Comparison of ENCODE assay signal across 16 mouse cellular contexts in the genomic region with DNA sequence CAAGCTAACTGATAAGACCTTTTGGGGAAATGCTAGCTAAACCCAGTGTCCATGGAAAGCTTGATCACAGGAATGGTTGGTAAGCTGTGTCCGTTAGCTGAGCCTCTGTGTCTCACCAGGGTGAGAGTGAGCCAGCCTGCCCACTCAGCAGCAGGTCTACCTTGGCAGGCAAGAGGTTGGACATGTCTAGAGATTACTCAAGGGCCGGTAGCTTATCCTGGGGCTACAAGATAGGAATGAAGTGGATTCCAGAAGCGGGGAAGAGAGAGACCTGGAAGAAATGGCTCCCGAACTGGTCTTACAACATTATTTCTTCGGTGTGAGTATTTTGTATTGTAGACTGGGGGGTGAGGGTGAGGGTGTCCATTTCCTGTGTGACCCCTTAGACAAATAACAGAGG. TPM values are rescaled to one million over a fixed set of nuclear protein-coding genes. Genes with fewer than 3 reads are reported as not detected.
DNase-seq lines count a peak whose midpoint lies in the region; ATAC-seq and TF ChIP-seq lines count a peak whose summit lies in the region.
"Had no signal": no experiment of that assay in that cellular context is flagged by ENCODE, and none has a peak within 500 bp of the region (broad histone marks: within the 10 kb centered on the region; RNA-seq: fewer than 3 reads in every experiment).

No protein-coding gene starts in this region.

- H3K9me3 ChIP-seq in heart, embryonic 10.5 days: no peaks in the 10 kb centered on the region
- H3K9me3 ChIP-seq in kidney, postnatal 0 days (replicated peaks; ENCODE audit: low read length): no peaks in the 10 kb centered on the region
- no peaks in the 10 kb centered on the region for H3K9me3 ChIP-seq in ES-E14 (ENCODE audit: control insufficient read depth, insufficient read depth, low read depth, low read length)
- H3K9me3 ChIP-seq in limb, embryonic 11.5 days (ENCODE audit: control insufficient read depth, low read length): no peaks in the 10 kb centered on the region
- H3K9me3 ChIP-seq in intestine, postnatal 0 days (ENCODE audit: control insufficient read depth): no peaks in the 10 kb centered on the region

- no peak overlapping the region for H3K9ac ChIP-seq in kidney, postnatal 0 days (ENCODE audit: low read depth, low read length)
- peak overlapping the region; percentile 49 for H3K9ac ChIP-seq in ES-E14 (ENCODE audit: insufficient read depth, low read depth, low read length, poor library complexity, severe bottlenecking)
- no peak overlapping the region for H3K9ac ChIP-seq in limb, embryonic 11.5 days (ENCODE audit: low read length)
- H3K9ac ChIP-seq in intestine, postnatal 0 days (ENCODE audit: low read depth, low read length): no peak overlapping the region

- DNase-seq in heart, embryonic 10.5 days (ENCODE audit: low spot score): no peak
- DNase-seq in heart, adult 18-20 months: no peak
- DNase-seq in kidney, postnatal 0 days (ENCODE audit: low spot score): no peak
- no peak for DNase-seq in kidney, adult 18-20 months
- DNase-seq in ES-E14 (ENCODE audit: low read depth, low spot score): no peak
- no peak for DNase-seq in limb, embryonic 11.5 days (ENCODE audit: low spot score)
- no peak for DNase-seq in layer of hippocampus, postnatal 14 days (ENCODE audit: low spot score in 2 of 2)
- DNase-seq: B cell, adult 2 months; cerebellum, adult 9-10 months; gastrocnemius, postnatal 10 days; heart, postnatal 14 days; kidney, adult 9 months; spleen, adult 18-20 months had no signal

- H3K27me3 ChIP-seq in heart, embryonic 10.5 days (ENCODE audit: insufficient read depth, poor library complexity, severe bottlenecking): peaks cover 25% of the 10 kb centered on the region
- H3K27me3 ChIP-seq in kidney, postnatal 0 days (ENCODE audit: insufficient read depth, low read length): no peaks in the 10 kb centered on the region
- no peaks in the 10 kb centered on the region for H3K27me3 ChIP-seq in limb, embryonic 11.5 days (ENCODE audit: control insufficient read depth, insufficient read depth, low read length)
- H3K27me3 ChIP-seq in intestine, postnatal 0 days (replicated peaks; ENCODE audit: control insufficient read depth, insufficient read depth, low read length): peaks cover 10% of the 10 kb centered on the region; the same call in 1 of the 2 replicates

- H3K4me3 ChIP-seq in heart, embryonic 10.5 days: peak overlapping the region; percentile 65
- H3K4me3 ChIP-seq in kidney, postnatal 0 days (replicated peaks; ENCODE audit: low read depth, low read length): no peak overlapping the region
- H3K4me3 ChIP-seq in ES-E14 (ENCODE audit: insufficient read depth in 1 of 2, low read depth in 1 of 2, low read length in 2 of 2, poor library complexity in 1 of 2, severe bottlenecking in 1 of 2): peak overlapping the region; percentile 69; a peak in 3 of 4 replicates
- peak overlapping the region; percentile 34; the same call in 1 of the 2 replicates for H3K4me3 ChIP-seq in limb, embryonic 11.5 days (ENCODE audit: low read depth, low read length)
- no peak overlapping the region for H3K4me3 ChIP-seq in intestine, postnatal 0 days (ENCODE audit: low read depth, low read length)

- H3K27ac ChIP-seq in heart, embryonic 10.5 days: no peak overlapping the region
- H3K27ac ChIP-seq in kidney, postnatal 0 days: peak overlapping the region; percentile 2; the same call in 1 of the 2 replicates
- no peak overlapping the region; the same call in 1 of the 2 replicates for H3K27ac ChIP-seq in ES-E14 (ENCODE audit: insufficient read depth, low read depth, low read length, poor library complexity, severe bottlenecking)
- no peak overlapping the region for H3K27ac ChIP-seq in limb, embryonic 11.5 days (replicated peaks; ENCODE audit: low read depth, low read length)
- H3K27ac ChIP-seq in intestine, postnatal 0 days (ENCODE audit: low read depth, low read length): no peak overlapping the region
- H3K27ac ChIP-seq: macrophage had no signal

- no peak overlapping the region for H3K4me2 ChIP-seq in kidney, postnatal 0 days (ENCODE audit: low read length)
- peak overlapping the region; percentile 73; the same call in 1 of the 2 replicates for H3K4me2 ChIP-seq in limb, embryonic 11.5 days (ENCODE audit: low read depth, severe bottlenecking)
- H3K4me2 ChIP-seq in intestine, postnatal 0 days (replicated peaks; ENCODE audit: low read depth): no peak overlapping the region

- no peak for TF ChIP-seq CTCF in kidney, postnatal 0 days (IDR thresholded peaks at IDR 0.05; ENCODE audit: low read depth)
- no peak for TF ChIP-seq CTCF in intestine, postnatal 0 days (IDR thresholded peaks at IDR 0.05; ENCODE audit: low read depth)

- no peak for ATAC-seq in kidney, postnatal 0 days (replicated peaks; ENCODE audit: low FRiP score, low read depth)
- ATAC-seq in limb, embryonic 11.5 days (ENCODE audit: insufficient number of reproducible peaks, low FRiP score, low TSS enrichment, low read depth): no peak
- ATAC-seq in intestine, postnatal 0 days: no peak

- no peaks in the 10 kb centered on the region for H3K36me3 ChIP-seq in heart, embryonic 10.5 days
- no peaks in the 10 kb centered on the region for H3K36me3 ChIP-seq in kidney, postnatal 0 days (ENCODE audit: insufficient read depth, low read length)
- H3K36me3 ChIP-seq in ES-E14 (ENCODE audit: control insufficient read depth, insufficient read depth, low read length, poor library complexity, severe bottlenecking): no peaks in the 10 kb centered on the region
- no peaks in the 10 kb centered on the region for H3K36me3 ChIP-seq in limb, embryonic 11.5 days (ENCODE audit: control insufficient read depth, insufficient read depth, low read length)
- no peaks in the 10 kb centered on the region for H3K36me3 ChIP-seq in intestine, postnatal 0 days (ENCODE audit: control insufficient read depth, insufficient read depth)

- peaks cover 39% of the 10 kb centered on the region for H3K4me1 ChIP-seq in heart, embryonic 10.5 days
- H3K4me1 ChIP-seq in kidney, postnatal 0 days (replicated peaks; ENCODE audit: insufficient read depth, low read length): peaks cover 13% of the 10 kb centered on the region
- peaks cover 11 to 47% of the 10 kb centered on the region in 2 experiments; a peak in 3 of 4 replicates for H3K4me1 ChIP-seq in ES-E14 (ENCODE audit: control insufficient read depth in 2 of 2, insufficient read depth in 2 of 2, low read length in 2 of 2, poor library complexity in 1 of 2)
- peaks cover 15% of the 10 kb centered on the region for H3K4me1 ChIP-seq in limb, embryonic 11.5 days (ENCODE audit: control insufficient read depth, insufficient read depth, low read length)
- H3K4me1 ChIP-seq in intestine, postnatal 0 days (replicated peaks; ENCODE audit: control insufficient read depth, insufficient read depth, low read length): no peaks in the 10 kb centered on the region

- in situ Hi-C loops in ES-E14 (cut with MboI; ENCODE audit: low sequenced_read_pairs in 2 of 2, unreplicated experiment in 2 of 2): no loop called here

- WGBS in heart, embryonic 10.5 days: 37% methylated on average over 5 of the region's 5 CpGs
- WGBS in kidney, postnatal 0 days: 33% methylated on average over 5 of the region's 5 CpGs
- 58% methylated on average over 5 of the region's 5 CpGs for WGBS in limb, embryonic 11.5 days
- WGBS in intestine, postnatal 0 days: 62% methylated on average over 5 of the region's 5 CpGs

TF ChIP-seq in ES-E14, 5 proteins besides CTCF, POLR2A, EP300 and RAD21:
- TF ChIP-seq MAFK (IDR thresholded peaks at IDR 0.05; ENCODE audit: insufficient read depth, low read depth, low read length) (no peak), ZNF384 (IDR thresholded peaks at IDR 0.05; ENCODE audit: low read depth, low read length) (no peak), ZC3H11A (IDR thresholded peaks at IDR 0.05; ENCODE audit: borderline replicate concordance, low read depth, low read length) (no peak), HCFC1 (IDR thresholded peaks at IDR 0.05; ENCODE audit: borderline replicate concordance, insufficient read depth, low read length) (no peak), CHD2 (IDR thresholded peaks at IDR 0.05; ENCODE audit: low read depth, low read length) (no peak)

RNA-seq across cellular contexts. Expression of gene Pdpn, which starts 1.7 kb away (rescaled TPM):
- 22.8 and 29.8 TPM in 2 replicates for polyA plus RNA-seq in heart, embryonic 10.5 days (2016; fragmentation: Nextera tagmentation; extraction: Ambion mirVana)
- 1 to 10 TPM; 4.5 to 7.9 TPM for total RNA-seq in heart, adult 18-20 months (2021)
- 49.4 and 49.9 TPM in 2 replicates for polyA plus RNA-seq in kidney, postnatal 0 days (2015; fragmentation: Nextera tagmentation; extraction: Ambion mirVana)
- 21.7 and 27.4 TPM in 2 replicates for total RNA-seq in ES-E14 (2012; rRNA removed)
- 29.6 and 32.0 TPM in 2 replicates for polyA plus RNA-seq in limb, embryonic 11.5 days (2014; fragmentation: Nextera tagmentation; extraction: Ambion mirVana)
- 18.1 and 18.5 TPM in 2 replicates for polyA plus RNA-seq in intestine, postnatal 0 days (2015; fragmentation: Nextera tagmentation; extraction: Ambion mirVana)
- total RNA-seq in layer of hippocampus, postnatal 14 days (2021): 10 to 100 TPM; 14.2 to 19.7 TPM
- total RNA-seq: liver, adult 2 months had no signal

RNA-seq across cellular contexts. Expression of gene Lrrc38, which starts 48.5 kb away (rescaled TPM):
- polyA plus RNA-seq in heart, embryonic 10.5 days (2016; fragmentation: Nextera tagmentation; extraction: Ambion mirVana): 0.14 TPM in 1 of 2 replicates, not detected in the other
- total RNA-seq in heart, adult 18-20 months (2021): not detected
- polyA plus RNA-seq in kidney, postnatal 0 days (2015; fragmentation: Nextera tagmentation; extraction: Ambion mirVana): 0.09 and 0.15 TPM in 2 replicates
- total RNA-seq in ES-E14 (2012; rRNA removed): 0.22 and 0.32 TPM in 2 replicates
- 0.11 and 0.41 TPM in 2 replicates for polyA plus RNA-seq in limb, embryonic 11.5 days (2014; fragmentation: Nextera tagmentation; extraction: Ambion mirVana)
- polyA plus RNA-seq in intestine, postnatal 0 days (2015; fragmentation: Nextera tagmentation; extraction: Ambion mirVana): not detected in 2 replicates
- total RNA-seq in layer of hippocampus, postnatal 14 days (2021): under 1 TPM; 0.81 to 0.95 TPM
- total RNA-seq: liver, adult 2 months had no signal
- polyA plus RNA-seq: liver, adult 2 months; macrophage had no signal

Comparison
In these comparisons a context has a peak if more than half of its experiments do, and no peak if none do; other contexts are left out.
1. H3K4me3 ChIP-seq: peak in heart, embryonic 10.5 days (single experiment), ES-E14 (2 of 2) and limb, embryonic 11.5 days (single experiment); none in kidney, postnatal 0 days (single experiment) and intestine, postnatal 0 days (single experiment).